Mouse (Mus musculus): ENCODE results near the gene Inpp5a.

GRCm38 (mm10) chr7:139391691-139392090 lies 2.8 kb downstream of the Inpp5a start:
- TF ChIP-seq CTCF (conservative IDR thresholded peaks at IDR 0.05; ENCODE audit: insufficient read depth, insufficient read length, low read depth, low read length): no peak
- TF ChIP-seq POLR2A (IDR thresholded peaks at IDR 0.05; ENCODE audit: low read depth, low read length): no peak
